Mouse (Mus musculus): Measurements from ENCODE around the gene Gm26566.

- TF ChIP-seq POLR2A (IDR thresholded peaks at IDR 0.05; ENCODE audit: low read depth, low read length): no peak
- TF ChIP-seq CTCF (IDR thresholded peaks at IDR 0.05; ENCODE audit: extremely low read depth, insufficient read length, insufficient replicate concordance, low read depth, low read length): no peak
Observed at GRCm38 (mm10) chr4:88705924-88706323, 15.7 kb upstream of the Gm26566 start.

Measured in small intestine, adult 2 months (tissue).